Mouse (Mus musculus) stomach, embryonic 15.5 days (tissue): ENCODE data around the gene Htra2. TPM values are rescaled to one million over a fixed set of nuclear protein-coding genes. Genes with fewer than 3 reads are reported as not detected.

Experiments used
- ATAC-seq: fragments of 200-750 bp; cut with Nextera tagmentation; 2 replicates; pipeline ENCODE4 v1.8.0; 2017; ENCODE audit warnings: low read depth, moderate number of reproducible peaks, moderate TSS enrichment; ENCODE audit not compliant: insufficient read depth, low FRiP score
- H3K27ac ChIP-seq: fragments of 300-500 bp; sonication (generic); 2 replicates; pipeline ENCODE4 v1.5.1; 2015; ENCODE audit warnings: mild to moderate bottlenecking, inconsistent platforms
- H3K27me3 ChIP-seq: fragments of 300-500 bp; sonication (generic); replicated peaks from 2 replicates; pipeline ENCODE4 v1.6.1; 2015; ENCODE audit warnings: inconsistent platforms
- H3K36me3 ChIP-seq: fragments of 300-500 bp; sonication (generic); 2 replicates; pipeline ENCODE4 v1.6.1; 2015; ENCODE audit warnings: inconsistent platforms
- H3K4me1 ChIP-seq: fragments of 300-500 bp; sonication (generic); 2 replicates; pipeline ENCODE4 v1.6.1; 2015; ENCODE audit warnings: inconsistent platforms
- H3K4me2 ChIP-seq: fragments of 300-500 bp; sonication (generic); 2 replicates; pipeline ENCODE4 v1.6.1; 2015; ENCODE audit warnings: mild to moderate bottlenecking, inconsistent platforms
- H3K4me3 ChIP-seq: fragments of 300-500 bp; sonication (generic); replicated peaks from 2 replicates; pipeline ENCODE4 v1.5.1; 2015; ENCODE audit warnings: inconsistent platforms
- H3K9ac ChIP-seq: fragments of 300-500 bp; sonication (generic); 2 replicates; pipeline ENCODE4 v1.6.1; 2015; ENCODE audit warnings: inconsistent platforms
- H3K9me3 ChIP-seq: fragments of 300-500 bp; sonication (generic); 2 replicates; pipeline ENCODE4 v1.6.1; 2016; ENCODE audit warnings: inconsistent platforms
- WGBS: fragments of 180-500 bp; shearing (Covaris S2); methylation state at CpG from one replicate; pipeline ENCODE4 v1.1.7; 2015; 5-methylcytosine and 5-hydroxymethylcytosine counted together
- polyA plus RNA-seq: library from polyadenylated mRNA; unstranded; fragments of >200 nt; fragmentation: Nextera tagmentation; extraction: Ambion mirVana; gene quantifications from 2 replicates; pipeline ENCODE4 v1.2.1, GENCODE M21; 2015

The Htra2 gene
- polyA plus RNA-seq, 1 experiment from 2014 or later = 86.6 TPM

DNA sequence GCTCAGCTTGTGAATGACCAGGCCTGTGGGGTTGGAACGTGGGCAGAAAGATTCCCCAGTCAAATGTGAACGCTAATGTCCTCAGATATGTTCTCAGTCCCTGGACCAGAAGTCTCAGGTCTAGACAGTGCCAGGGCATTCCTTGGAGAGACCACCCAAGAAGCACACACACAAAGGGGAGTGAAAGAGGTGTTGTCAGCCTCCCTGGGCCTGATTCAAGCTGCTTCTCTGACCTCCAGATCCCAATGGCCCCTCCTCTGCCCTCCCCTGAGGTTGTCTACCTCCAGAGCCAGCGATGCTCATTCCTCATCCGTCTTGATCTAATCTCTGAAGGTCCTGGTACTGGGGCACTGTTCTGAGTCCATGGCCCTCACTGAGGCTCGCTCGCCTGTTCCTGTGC lies 11.5 kb downstream of the Htra2 start:
- Histone ChIP-seq H3K4me1 (peaks cover 4% of the 10 kb centered on the region), H3K4me3 (no peak overlapping the region), H3K27ac (no peak overlapping the region), H3K4me2 (no peak overlapping the region), H3K36me3 (no peaks in the 10 kb centered on the region), H3K9ac (no peak overlapping the region), H3K9me3 (no peaks in the 10 kb centered on the region), H3K27me3 (no peaks in the 10 kb centered on the region)
- 58% methylated on average over 6 of the region's 6 CpGs for WGBS
- ATAC-seq = no peak

DNA sequence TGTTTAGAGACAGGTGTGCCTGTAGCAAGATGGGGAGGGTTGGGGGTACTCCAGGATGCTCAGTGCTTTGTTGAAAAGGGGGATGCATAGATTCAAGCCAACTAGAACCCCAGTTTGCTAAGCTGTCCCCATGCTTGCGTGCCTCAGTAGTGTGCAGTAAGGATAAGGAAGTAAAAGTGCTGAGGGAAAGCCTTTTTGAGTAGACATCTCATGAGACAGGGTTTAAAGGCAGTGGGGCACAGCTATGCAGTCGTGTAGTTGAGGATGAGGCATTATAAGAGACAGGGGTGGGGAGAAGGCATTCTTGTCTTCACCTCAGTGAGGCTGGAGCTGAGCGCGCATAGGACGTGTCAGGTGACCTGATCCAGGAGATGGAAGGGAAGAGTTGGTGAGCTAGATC lies 14.5 kb downstream of the Htra2 start:
- ATAC-seq = no peak

DNA sequence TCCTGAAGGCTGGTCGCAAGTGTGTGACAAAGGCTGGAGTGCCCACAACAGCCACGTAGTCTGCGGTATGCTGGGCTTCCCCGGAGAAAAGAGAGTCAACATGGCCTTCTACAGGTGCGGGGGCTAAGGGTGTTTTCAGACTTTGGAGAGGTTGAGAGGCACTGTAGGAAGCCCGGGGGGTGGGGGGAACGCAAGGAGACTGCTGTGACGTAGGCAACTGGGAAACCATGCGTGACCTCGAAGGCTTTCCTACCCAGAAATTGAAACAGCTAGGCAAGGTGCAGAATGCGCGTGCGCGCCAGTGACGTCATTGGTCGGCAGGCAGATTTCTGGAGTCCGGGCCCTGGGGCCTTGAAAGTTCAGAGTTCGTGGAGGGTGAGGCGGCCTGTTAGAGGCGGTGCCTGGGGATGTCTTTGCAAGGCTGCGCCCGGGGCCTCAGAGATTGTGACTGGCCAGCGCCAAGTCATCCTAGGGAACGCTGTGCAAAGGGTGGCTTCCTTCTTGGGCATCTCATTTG lies 16.5 kb downstream of the Htra2 start:
- Histone ChIP-seq H3K36me3 (no peaks in the 10 kb centered on the region), H3K9ac (no peak overlapping the region), H3K4me1 (peaks cover 25% of the 10 kb centered on the region), H3K27ac (peak overlapping the region; percentile 4; the same call in 1 of the 2 replicates), H3K27me3 (no peaks in the 10 kb centered on the region), H3K4me3 (peak overlapping the region; percentile 19), H3K4me2 (peak overlapping the region; percentile 51), H3K9me3 (no peaks in the 10 kb centered on the region)
- peak; percentile 86 for ATAC-seq
- 19% methylated on average over 24 of the region's 24 CpGs for WGBS

More for the DNA sequence above, 14.5 kb downstream of the Htra2 start:
- no peaks in the 10 kb centered on the region for H3K9me3 ChIP-seq
- no peak overlapping the region for H3K4me3 ChIP-seq
- no peak overlapping the region for H3K9ac ChIP-seq
- no peak overlapping the region for H3K27ac ChIP-seq
- no peaks in the 10 kb centered on the region for H3K36me3 ChIP-seq
- H3K4me2 ChIP-seq = no peak overlapping the region
- 85% methylated on average over 5 of the region's 5 CpGs for WGBS
- H3K27me3 ChIP-seq = no peaks in the 10 kb centered on the region
- H3K4me1 ChIP-seq = peaks cover 13% of the 10 kb centered on the region

DNA sequence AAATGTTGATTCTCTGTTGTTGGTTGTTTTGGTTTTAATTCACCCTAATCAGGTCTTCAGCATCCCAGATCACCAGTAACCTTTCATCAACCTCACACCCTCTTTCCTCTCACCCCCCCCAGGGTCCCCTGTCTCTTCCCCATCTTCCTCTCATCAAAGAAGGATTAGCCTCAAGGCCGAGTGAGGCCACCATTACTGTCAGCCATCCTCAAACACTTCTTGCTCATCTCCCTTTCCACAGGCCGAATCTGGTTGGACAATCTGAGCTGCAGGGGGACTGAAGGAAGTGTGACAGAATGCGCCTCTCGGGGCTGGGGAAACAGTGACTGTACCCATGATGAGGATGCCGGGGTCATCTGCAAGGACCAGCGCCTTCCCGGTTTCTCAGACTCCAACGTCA lies 17.9 kb downstream of the Htra2 start:
- Histone ChIP-seq H3K4me1 (peaks cover 29% of the 10 kb centered on the region), H3K4me3 (no peak overlapping the region), H3K9ac (no peak overlapping the region), H3K27ac (no peak overlapping the region), H3K36me3 (no peaks in the 10 kb centered on the region), H3K27me3 (no peaks in the 10 kb centered on the region), H3K4me2 (no peak overlapping the region), H3K9me3 (no peaks in the 10 kb centered on the region)
- 73% methylated on average over 8 of the region's 8 CpGs for WGBS
- no peak for ATAC-seq

DNA sequence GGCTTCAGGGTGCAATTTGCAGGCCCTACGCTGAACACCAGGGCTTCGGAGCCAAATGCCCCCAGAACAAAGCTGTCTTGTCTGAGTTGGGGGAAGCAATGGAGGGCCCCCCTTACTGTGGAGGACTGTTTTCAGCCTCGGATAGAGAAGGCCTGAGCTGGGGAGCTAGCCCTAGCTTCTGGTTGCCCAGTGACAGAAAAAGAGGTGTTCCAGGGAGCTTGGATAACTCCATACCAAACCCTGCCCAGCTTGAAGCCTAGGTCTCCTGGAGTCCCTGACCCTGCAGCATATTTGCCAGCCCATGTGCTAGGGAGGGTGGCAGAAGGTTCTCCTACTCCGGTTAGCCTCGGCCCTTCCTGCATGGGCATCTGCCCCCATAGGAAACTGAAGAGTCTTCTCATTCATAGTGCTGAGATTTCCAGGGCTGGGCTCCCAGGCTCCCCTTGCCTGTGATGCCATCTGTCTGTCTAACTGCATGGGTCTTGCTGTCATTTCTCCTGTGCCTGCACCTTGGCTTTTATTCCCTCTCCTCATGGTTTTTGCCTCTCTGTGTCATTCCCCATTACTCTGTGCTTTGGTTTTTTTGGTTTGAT lies 20.5 kb downstream of the Htra2 start:
- ATAC-seq = no peak
- no peaks in the 10 kb centered on the region for H3K9me3 ChIP-seq
- H3K27me3 ChIP-seq = peaks cover 7% of the 10 kb centered on the region; the same call in 1 of the 2 replicates
- no peaks in the 10 kb centered on the region for H3K36me3 ChIP-seq
- 29% methylated on average over 5 of the region's 5 CpGs for WGBS
- peak overlapping the region; percentile 87 for H3K27ac ChIP-seq
- H3K4me1 ChIP-seq = peaks cover 32% of the 10 kb centered on the region
- H3K9ac ChIP-seq = no peak overlapping the region; the same call in 1 of the 2 replicates
- H3K4me3 ChIP-seq = peak overlapping the region; percentile 58
- H3K4me2 ChIP-seq = peak overlapping the region; percentile 71

DNA sequence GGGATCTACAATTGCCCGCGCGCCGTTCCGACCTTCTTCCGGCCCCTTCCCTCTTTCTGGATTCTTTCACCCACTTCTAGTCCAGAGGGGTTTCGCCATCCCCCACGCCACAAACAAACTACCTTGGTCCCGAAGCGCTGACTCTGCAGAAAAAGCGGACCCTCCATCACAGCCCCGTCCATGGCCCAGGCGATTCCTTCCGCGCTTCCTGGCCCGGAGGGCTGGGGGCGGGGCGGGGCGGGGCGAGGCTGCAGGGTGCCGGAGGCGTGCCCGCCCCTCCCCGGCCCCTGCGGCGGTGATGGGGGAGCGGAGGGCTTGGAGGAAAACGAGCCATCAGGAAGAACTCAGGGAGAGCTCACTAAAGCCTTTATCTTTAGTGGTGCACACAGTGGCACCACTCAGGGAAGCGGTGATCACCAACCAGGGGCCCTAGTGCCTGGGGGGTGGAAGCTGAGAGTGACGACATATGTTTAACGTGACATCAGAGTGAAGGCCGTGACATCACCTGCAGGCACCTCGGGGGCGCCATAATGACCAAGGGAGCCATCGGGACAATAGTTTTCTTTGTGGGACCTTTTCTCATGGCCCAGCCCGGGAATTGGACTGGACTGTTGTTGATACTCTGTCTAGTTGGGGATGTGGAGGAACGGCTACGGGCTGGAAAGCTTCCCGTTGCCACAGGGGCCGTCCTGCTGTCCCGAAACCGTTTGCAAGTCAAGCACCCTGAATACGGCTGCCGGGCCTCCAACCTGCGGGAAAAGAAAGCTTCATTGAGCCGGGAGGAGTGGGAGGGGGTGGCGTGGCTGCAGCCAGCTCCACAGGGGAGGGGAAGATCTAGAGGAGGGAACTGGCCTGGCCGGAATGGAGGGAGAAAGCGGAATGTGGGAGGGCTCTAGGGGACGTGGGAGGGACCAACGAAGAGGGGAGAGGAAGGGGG lies 21.6 kb downstream of the Htra2 start, which contains the start of the genes Dok1 and Loxl3:
Gene Dok1, minus strand, starts transcription at position 223 of the 937 bp plus-strand sequence.
Gene Loxl3, plus strand, starts transcription at position 925 of the 937 bp plus-strand sequence.
- ATAC-seq = peak; percentile 87
- under 1% methylated on average over 51 of the region's 51 CpGs for WGBS
- Histone ChIP-seq H3K4me2 (peak within 1 kb of the TSS; percentile 71), H3K27ac (peak within 1 kb of the TSS; percentile 87), H3K4me3 (peak within 1 kb of the TSS; percentile 58), H3K9ac (peak within 1 kb of the TSS; percentile 45), H3K36me3 (no peaks in the 10 kb centered on the region), H3K4me1 (peaks cover 27% of the 10 kb centered on the region), H3K27me3 (peaks cover 7% of the 10 kb centered on the region; the same call in 1 of the 2 replicates), H3K9me3 (no peaks in the 10 kb centered on the region)

DNA sequence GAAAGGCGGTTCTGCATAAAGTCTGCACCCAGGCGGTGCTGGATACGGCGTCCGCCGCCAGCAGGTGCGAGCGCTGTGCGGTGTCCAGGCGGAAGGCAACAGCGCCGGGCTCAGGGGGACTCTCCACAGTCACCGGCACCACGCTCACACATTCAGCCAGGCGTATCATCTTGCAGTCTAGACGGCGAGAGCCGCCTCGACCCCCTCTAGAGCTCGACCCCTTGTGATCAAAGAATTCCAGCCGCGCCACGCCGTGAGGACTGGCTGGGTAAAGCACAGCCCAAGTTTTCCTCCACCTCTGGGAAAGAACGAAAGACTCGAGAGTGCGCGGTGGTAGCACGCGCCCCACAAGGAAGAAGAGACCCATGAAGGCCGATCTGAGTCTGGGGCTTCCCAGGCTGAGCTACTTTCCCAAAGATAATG lies 22.3 kb downstream of the Htra2 start:
- H3K4me1 ChIP-seq = peaks cover 23% of the 10 kb centered on the region
- WGBS = 0% methylated on average over 31 of the region's 31 CpGs
- H3K4me2 ChIP-seq = peak overlapping the region; percentile 71
- peak overlapping the region; percentile 87 for H3K27ac ChIP-seq
- peak; percentile 41 for ATAC-seq
- H3K4me3 ChIP-seq = peak overlapping the region; percentile 58
- H3K9ac ChIP-seq = peak overlapping the region; percentile 45
- no peaks in the 10 kb centered on the region for H3K9me3 ChIP-seq
- peaks cover 7% of the 10 kb centered on the region; the same call in 1 of the 2 replicates for H3K27me3 ChIP-seq
- no peaks in the 10 kb centered on the region for H3K36me3 ChIP-seq

DNA sequence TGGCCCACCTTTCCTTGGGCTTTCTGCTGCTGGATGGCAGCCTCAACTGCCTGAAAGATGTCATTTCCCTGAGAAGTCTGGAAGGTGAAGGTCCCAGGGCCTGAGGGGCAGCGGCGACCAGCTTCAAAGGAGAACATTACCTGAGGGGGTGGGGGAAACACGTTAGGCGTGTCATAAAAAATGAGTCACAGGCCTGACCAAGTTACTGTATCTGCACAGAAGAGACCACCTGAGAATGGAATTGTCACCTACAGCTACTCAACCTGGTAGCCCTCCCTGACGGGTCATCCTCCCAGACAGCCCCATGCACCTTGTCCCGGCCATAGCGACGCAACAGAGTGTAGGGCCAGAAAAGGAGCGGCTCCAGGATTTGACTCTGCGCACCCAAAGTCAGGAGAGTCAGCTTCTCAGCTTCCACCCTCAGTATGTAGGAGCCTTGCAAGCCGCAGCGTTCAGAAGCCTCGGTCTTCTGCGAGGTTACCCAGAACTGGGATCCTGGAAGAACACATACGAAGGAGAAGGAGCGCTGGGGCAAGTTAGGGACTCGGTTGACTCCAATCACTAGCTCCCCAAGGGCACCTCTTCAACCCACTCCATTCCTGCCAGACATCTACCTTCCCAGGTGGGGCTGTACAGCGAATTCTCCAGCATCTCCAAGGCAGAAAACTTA lies 23.0 kb downstream of the Htra2 start:
- WGBS = 43% methylated on average over 18 of the region's 18 CpGs
- Histone ChIP-seq H3K36me3 (no peaks in the 10 kb centered on the region), H3K9me3 (no peaks in the 10 kb centered on the region), H3K27ac (no peak overlapping the region), H3K4me3 (peak overlapping the region; percentile 58), H3K9ac (no peak overlapping the region), H3K4me2 (peak overlapping the region; percentile 71), H3K4me1 (peaks cover 23% of the 10 kb centered on the region), H3K27me3 (peaks cover 7% of the 10 kb centered on the region; the same call in 1 of the 2 replicates)
- no peak for ATAC-seq

DNA sequence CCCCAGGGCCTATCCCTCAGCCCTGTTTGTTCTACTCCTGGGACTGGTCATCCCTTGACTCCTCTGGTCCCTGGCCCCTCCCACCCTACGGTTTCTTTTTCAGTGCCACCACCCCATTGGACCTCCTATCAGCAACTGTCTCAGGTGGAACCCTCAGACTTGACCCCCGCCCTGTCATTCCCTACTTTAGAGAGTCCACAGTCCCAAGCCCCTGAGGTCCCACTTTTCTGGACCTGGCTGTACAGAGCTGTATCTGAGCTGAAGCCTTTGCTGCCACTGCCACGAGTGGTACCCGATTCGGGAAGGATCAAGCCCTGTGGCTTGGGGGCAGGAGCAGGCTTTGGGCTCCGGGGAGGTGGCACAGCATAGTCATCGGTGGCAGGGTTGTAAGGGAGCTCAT lies 24.0 kb downstream of the Htra2 start:
- no peaks in the 10 kb centered on the region for H3K9me3 ChIP-seq
- WGBS = 75% methylated on average over 7 of the region's 7 CpGs
- H3K4me2 ChIP-seq = no peak overlapping the region
- no peak overlapping the region for H3K27ac ChIP-seq
- H3K4me1 ChIP-seq = peaks cover 23% of the 10 kb centered on the region
- H3K36me3 ChIP-seq = no peaks in the 10 kb centered on the region
- no peak overlapping the region for H3K9ac ChIP-seq
- H3K27me3 ChIP-seq = peaks cover 7% of the 10 kb centered on the region; the same call in 1 of the 2 replicates
- H3K4me3 ChIP-seq = no peak overlapping the region
- no peak for ATAC-seq

DNA sequence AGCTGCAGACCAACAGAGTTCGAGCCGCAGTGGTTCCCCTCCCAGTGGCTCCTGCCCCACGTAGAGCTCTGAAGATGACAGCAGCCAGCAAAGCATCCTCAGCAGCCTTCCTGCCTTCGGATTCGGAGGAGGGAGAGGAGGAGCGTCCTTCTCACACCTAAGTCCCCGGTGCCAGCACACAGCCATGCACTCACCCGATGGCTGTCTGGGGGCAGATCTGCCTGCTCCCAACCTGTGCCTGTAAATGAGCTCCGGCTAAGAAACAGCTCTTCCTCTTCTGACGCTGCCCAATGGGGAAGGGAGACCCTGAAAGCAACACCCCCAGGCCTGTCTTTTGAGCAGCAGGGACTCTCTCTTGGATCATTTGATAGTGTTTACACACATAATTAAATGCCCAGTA lies 25.3 kb downstream of the Htra2 start:
- ATAC-seq = no peak
- 47% methylated on average over 10 of the region's 10 CpGs for WGBS
- no peak overlapping the region for H3K9ac ChIP-seq
- peaks cover 7% of the 10 kb centered on the region; the same call in 1 of the 2 replicates for H3K27me3 ChIP-seq
- H3K9me3 ChIP-seq = no peaks in the 10 kb centered on the region
- H3K4me2 ChIP-seq = no peak overlapping the region
- no peak overlapping the region for H3K27ac ChIP-seq
- H3K4me1 ChIP-seq = peaks cover 11% of the 10 kb centered on the region
- H3K4me3 ChIP-seq = no peak overlapping the region
- H3K36me3 ChIP-seq = no peaks in the 10 kb centered on the region

- ATAC-seq = no peak
- H3K4me3 ChIP-seq = no peak overlapping the region
- 47% methylated on average over 7 of the region's 9 CpGs for WGBS
- no peak overlapping the region for H3K9ac ChIP-seq
- no peak overlapping the region for H3K27ac ChIP-seq
- H3K4me1 ChIP-seq = peaks cover 6% of the 10 kb centered on the region
- H3K4me2 ChIP-seq = no peak overlapping the region
- H3K9me3 ChIP-seq = no peaks in the 10 kb centered on the region
- H3K27me3 ChIP-seq = peaks cover 7% of the 10 kb centered on the region; the same call in 1 of the 2 replicates
- H3K36me3 ChIP-seq = no peaks in the 10 kb centered on the region
Measured at GRCm38 (mm10) chr6:83027706-83028105, 27.4 kb downstream of the Htra2 start.
